Mouse (Mus musculus) hindbrain, embryonic 10.5 days (tissue): ENCODE measurements around the gene Prr5l. TPM values are rescaled to one million over a fixed set of nuclear protein-coding genes. Genes with fewer than 3 reads are reported as not detected.

Source experiments
- DNase-seq: peaks from one replicate; pipeline ENCODE4 v3.0.0-alpha.2; 2017; ENCODE audit warnings: low spot score
- H3K27ac ChIP-seq: fragments of 300-500 bp; sonication (generic); 2 replicates; pipeline ENCODE4 v1.5.1; 2016; ENCODE audit warnings: mild to moderate bottlenecking, moderate library complexity
- H3K27me3 ChIP-seq: fragments of 300-500 bp; sonication (generic); 2 replicates; pipeline ENCODE4 v1.6.1; 2016; ENCODE audit warnings: mild to moderate bottlenecking; ENCODE audit not compliant: poor library complexity, insufficient read depth, severe bottlenecking
- H3K36me3 ChIP-seq: fragments of 300-500 bp; sonication (generic); 2 replicates; pipeline ENCODE4 v1.6.1; 2016; ENCODE audit warnings: mild to moderate bottlenecking, moderate library complexity
- H3K4me1 ChIP-seq: fragments of 300-500 bp; sonication (generic); replicated peaks from 2 replicates; pipeline ENCODE4 v1.6.1; 2016; ENCODE audit warnings: mild to moderate bottlenecking
- H3K4me3 ChIP-seq: fragments of 300-500 bp; sonication (generic); 2 replicates; pipeline ENCODE4 v1.5.1; 2016; ENCODE audit warnings: mild to moderate bottlenecking, moderate library complexity
- H3K9me3 ChIP-seq: fragments of 300-500 bp; sonication (generic); 2 replicates; pipeline ENCODE4 v1.6.1; 2016; ENCODE audit warnings: mild to moderate bottlenecking, moderate library complexity
- WGBS: fragments of 180-500 bp; shearing (Covaris S2); methylation state at CpG from one replicate; pipeline ENCODE4 v1.1.7; 2016; 5-methylcytosine and 5-hydroxymethylcytosine counted together
- polyA plus RNA-seq: library from polyadenylated mRNA; unstranded; fragments of >200 nt; fragmentation: Nextera tagmentation; extraction: Ambion mirVana; gene quantifications from 2 replicates; pipeline ENCODE4 v1.2.1, GENCODE M21; 2016

The Prr5l gene
- polyA plus RNA-seq, 1 experiment from 2014 or later, result 17.8 TPM

GRCm38 (mm10) chr2:101905534-101906378 lies 22.9 kb upstream of the Prr5l start:
- Histone ChIP-seq H3K4me1 (peaks cover 35% of the 10 kb centered on the region), H3K4me3 (peak overlapping the region; percentile 34), H3K9me3 (no peaks in the 10 kb centered on the region), H3K27ac (peak overlapping the region; percentile 84), H3K36me3 (peaks cover 15% of the 10 kb centered on the region), H3K27me3 (no peaks in the 10 kb centered on the region)
- WGBS, result 26% methylated on average over 21 of the region's 21 CpGs
- peak; percentile 87 for DNase-seq

- no peak overlapping the region for H3K4me3 ChIP-seq
- no peaks in the 10 kb centered on the region for H3K27me3 ChIP-seq
- no peak for DNase-seq
- H3K36me3 ChIP-seq, result peaks cover 26% of the 10 kb centered on the region
- H3K9me3 ChIP-seq, result no peaks in the 10 kb centered on the region
- 92% methylated on average over 4 of the region's 4 CpGs for WGBS
- H3K27ac ChIP-seq, result no peak overlapping the region
- H3K4me1 ChIP-seq, result peaks cover 14% of the 10 kb centered on the region
Measured at GRCm38 (mm10) chr2:101902196-101902595, 19.4 kb upstream of the Prr5l start.

GRCm38 (mm10) chr2:101896425-101897204 lies 13.8 kb upstream of the Prr5l start:
- Histone ChIP-seq H3K27ac (peak overlapping the region; percentile 31), H3K27me3 (no peaks in the 10 kb centered on the region), H3K9me3 (no peaks in the 10 kb centered on the region), H3K36me3 (peaks cover 40% of the 10 kb centered on the region), H3K4me3 (no peak overlapping the region), H3K4me1 (peaks cover 17% of the 10 kb centered on the region)
- 75% methylated on average over 10 of the region's 10 CpGs for WGBS
- DNase-seq, result no peak

GRCm38 (mm10) chr2:101894126-101894525 lies 11.3 kb upstream of the Prr5l start:
- DNase-seq, result no peak
- Histone ChIP-seq H3K27ac (no peak overlapping the region), H3K4me3 (no peak overlapping the region), H3K9me3 (no peaks in the 10 kb centered on the region), H3K36me3 (peaks cover 16% of the 10 kb centered on the region), H3K27me3 (no peaks in the 10 kb centered on the region), H3K4me1 (peaks cover 24% of the 10 kb centered on the region)
- WGBS, result 94% methylated on average over 3 of the region's 3 CpGs

- no peak for DNase-seq
- Histone ChIP-seq H3K4me3 (no peak overlapping the region), H3K9me3 (no peaks in the 10 kb centered on the region), H3K36me3 (peaks cover 8% of the 10 kb centered on the region; the same call in 1 of the 2 replicates), H3K4me1 (peaks cover 24% of the 10 kb centered on the region), H3K27me3 (no peaks in the 10 kb centered on the region), H3K27ac (no peak overlapping the region)
- 57% methylated on average over 7 of the region's 7 CpGs for WGBS
Measured at GRCm38 (mm10) chr2:101891143-101891542, 8.3 kb upstream of the Prr5l start.

- H3K4me3 ChIP-seq, result no peak overlapping the region
Measured at GRCm38 (mm10) chr2:101888886-101889285, 6.1 kb upstream of the Prr5l start.

GRCm38 (mm10) chr2:101885768-101886438 lies 3.1 kb upstream of the Prr5l start, which contains the start of gene Commd9:
Gene Commd9 (plus strand): TSS chr2:101886247.
- Histone ChIP-seq H3K4me1 (peaks cover 38% of the 10 kb centered on the region), H3K4me3 (peak within 1 kb of the TSS; percentile 74), H3K9me3 (no peaks in the 10 kb centered on the region), H3K27me3 (peaks cover 26% of the 10 kb centered on the region), H3K36me3 (no peaks in the 10 kb centered on the region), H3K27ac (peak within 1 kb of the TSS; percentile 84)
- peak; percentile 93 for DNase-seq
- 13% methylated on average over 22 of the region's 22 CpGs for WGBS

More at GRCm38 (mm10) chr2:101888886-101889285, 6.1 kb upstream of the Prr5l start:
- DNase-seq, result no peak
- Histone ChIP-seq H3K36me3 (no peaks in the 10 kb centered on the region), H3K4me1 (peaks cover 28% of the 10 kb centered on the region), H3K27ac (no peak overlapping the region), H3K27me3 (peaks cover 12% of the 10 kb centered on the region), H3K9me3 (no peaks in the 10 kb centered on the region)
- 93% methylated on average over 8 of the region's 8 CpGs for WGBS

GRCm38 (mm10) chr2:101884286-101884685 lies 1.5 kb upstream of the Prr5l start:
- Histone ChIP-seq H3K4me3 (no peak overlapping the region), H3K27ac (no peak overlapping the region), H3K36me3 (no peaks in the 10 kb centered on the region), H3K4me1 (peaks cover 36% of the 10 kb centered on the region), H3K27me3 (peaks cover 41% of the 10 kb centered on the region), H3K9me3 (no peaks in the 10 kb centered on the region)
- 89% methylated on average over 2 of the region's 2 CpGs for WGBS
- DNase-seq, result no peak

GRCm38 (mm10) chr2:101881471-101882162 lies 1.2 kb downstream of the Prr5l start:
- no peaks in the 10 kb centered on the region for H3K9me3 ChIP-seq
- no peak overlapping the region for H3K27ac ChIP-seq
- WGBS, result 92% methylated on average over 9 of the region's 9 CpGs
- peaks cover 60% of the 10 kb centered on the region for H3K27me3 ChIP-seq
- H3K36me3 ChIP-seq, result no peaks in the 10 kb centered on the region
- H3K4me3 ChIP-seq, result no peak overlapping the region
- DNase-seq, result no peak
- H3K4me1 ChIP-seq, result peaks cover 29% of the 10 kb centered on the region

GRCm38 (mm10) chr2:101871179-101871578 lies 11.6 kb downstream of the Prr5l start:
- Histone ChIP-seq H3K4me1 (0 out of 2 replicates have a peak, but pooled peaks cover 2% of the 10 kb centered on the region), H3K4me3 (no peak overlapping the region), H3K9me3 (no peaks in the 10 kb centered on the region), H3K27me3 (peaks cover 2% of the 10 kb centered on the region; the same call in 1 of the 2 replicates), H3K27ac (no peak overlapping the region), H3K36me3 (no peaks in the 10 kb centered on the region)
- 35% methylated on average over 14 of the region's 14 CpGs for whole genome bisulfite sequencing
- peak; percentile 33 for DNase-seq

- Histone ChIP-seq H3K9me3 (no peaks in the 10 kb centered on the region), H3K27me3 (no peaks in the 10 kb centered on the region), H3K4me3 (no peak overlapping the region), H3K36me3 (no peaks in the 10 kb centered on the region), H3K4me1 (0 out of 2 replicates have a peak, but pooled peaks cover 2% of the 10 kb centered on the region), H3K27ac (no peak overlapping the region)
- DNase-seq, result no peak
- WGBS, result 91% methylated on average over 4 of the region's 4 CpGs
Measured at GRCm38 (mm10) chr2:101868683-101869082, 14.1 kb downstream of the Prr5l start.
